Mouse (Mus musculus) heart, postnatal 36 days (tissue): ENCODE measurements around the gene Narf. TPM values are rescaled to one million over a fixed set of nuclear protein-coding genes. Genes with fewer than 3 reads are reported as not detected.
A peak's percentile ranks its signal among the peaks of the same experiment; 100 is the strongest.

Experiments
- DNase-seq, 2 experiments: peaks; one replicate each; pipeline ENCODE4 v3.0.0; 2021 to 2022
- intact Hi-C: fragments of 180-260 bp; cut with DNase I; formaldehyde crosslinking; loops from one replicate; pipeline ENCODE4 v1.15.1; 2025
- total RNA-seq, 2 experiments: library from RNA; stranded (reverse); gene quantifications; 2 replicates each; pipeline ENCODE4 v1.2.3; 2021

The Narf gene
- 100 to 1,000 TPM in 1 of 2 experiments, 10 to 100 TPM in 1; 97.1 to 105 TPM for total RNA-seq

DNA sequence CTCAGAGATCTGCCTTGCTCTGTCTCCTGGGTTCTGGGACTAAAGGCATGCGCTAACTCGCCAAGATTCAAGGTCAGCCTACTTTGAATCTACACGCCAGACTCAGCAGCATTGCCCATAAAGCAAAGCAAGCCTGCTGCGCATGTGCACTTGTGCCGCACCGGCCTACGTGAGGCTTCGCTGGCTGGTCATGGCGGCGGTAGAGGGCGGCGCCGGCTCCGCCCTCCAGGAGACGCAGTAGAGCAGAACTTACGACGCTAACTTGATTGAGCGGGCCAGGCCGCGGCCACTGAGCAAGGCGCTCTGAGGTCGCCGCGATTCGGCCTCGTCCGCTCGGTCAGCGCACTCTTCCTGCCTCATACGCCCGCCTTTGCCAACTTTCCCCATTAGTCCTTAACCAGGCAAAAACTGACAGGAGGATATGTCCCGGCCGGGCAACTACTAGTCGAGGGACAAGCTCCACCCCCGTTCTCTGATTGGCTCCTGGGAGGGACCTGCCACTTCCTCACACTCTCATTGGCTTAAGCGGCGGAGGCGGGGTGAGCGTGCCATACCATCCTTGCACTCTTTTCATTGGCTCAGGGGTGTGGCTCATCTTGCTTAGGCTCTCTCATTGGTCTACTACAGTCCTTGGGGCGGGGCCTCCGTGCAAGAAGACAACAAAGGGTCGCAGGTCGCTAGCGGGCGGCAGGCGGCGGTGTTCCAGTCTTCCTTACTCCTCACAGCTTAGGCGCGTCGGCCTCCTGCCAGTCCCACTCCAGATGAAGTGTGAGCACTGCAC, at the start of gene Narf:
Narf (plus strand) TSS at position 690 of the 781 bp plus-strand sequence.
- intact Hi-C loops = loop anchor here (2.0 to 10.0 kb wide), 3 partner anchors 22 to 468 kb away; partner anchors contain the start of genes Foxk2, Metrnl and Wdr45b
- peak; percentile 95 to 97 for DNase-seq

DNA sequence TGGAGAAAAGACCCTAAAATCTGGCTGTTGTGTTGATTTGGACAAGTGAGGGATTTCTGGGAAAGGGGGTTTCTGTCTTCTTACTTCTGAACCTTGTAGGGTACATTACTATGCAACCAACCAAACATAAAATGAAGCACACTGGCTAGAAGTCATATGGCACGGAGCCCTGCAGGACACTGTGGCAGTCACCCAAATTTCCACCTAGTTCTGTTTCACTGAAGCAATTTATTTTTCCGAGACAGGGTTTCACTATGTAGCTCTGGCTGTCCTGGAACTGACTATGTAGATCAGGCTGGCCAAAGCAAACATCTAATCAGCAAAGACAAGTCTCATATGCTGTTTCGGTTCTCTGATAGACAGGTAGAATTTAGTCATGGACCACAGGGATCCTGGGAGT, 47.4 kb upstream of the Narf start:
- intact Hi-C loops = no loop called here
- peak; percentile 53 to 57 for DNase-seq

DNA sequence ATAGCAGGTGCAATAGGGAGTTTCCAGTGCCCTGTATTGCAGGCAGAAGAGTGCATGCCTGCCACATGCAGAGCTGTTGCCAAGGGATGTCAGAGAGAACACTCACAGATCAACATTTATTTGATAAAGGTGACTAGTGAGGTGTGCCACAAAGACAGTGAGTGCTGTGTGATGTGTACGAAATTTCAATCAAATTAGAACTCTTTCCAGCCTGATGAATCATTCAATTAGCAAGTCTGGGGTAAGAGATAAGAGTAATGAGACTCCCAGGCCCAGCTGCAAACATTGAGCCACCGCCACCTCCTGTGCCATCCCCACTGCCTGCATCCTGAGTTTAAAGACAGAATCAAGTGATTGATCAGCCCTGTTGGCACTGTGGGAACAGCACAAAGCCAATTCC, 44.3 kb upstream of the Narf start:
- intact Hi-C loops = no loop called here
- DNase-seq = no peak

DNA sequence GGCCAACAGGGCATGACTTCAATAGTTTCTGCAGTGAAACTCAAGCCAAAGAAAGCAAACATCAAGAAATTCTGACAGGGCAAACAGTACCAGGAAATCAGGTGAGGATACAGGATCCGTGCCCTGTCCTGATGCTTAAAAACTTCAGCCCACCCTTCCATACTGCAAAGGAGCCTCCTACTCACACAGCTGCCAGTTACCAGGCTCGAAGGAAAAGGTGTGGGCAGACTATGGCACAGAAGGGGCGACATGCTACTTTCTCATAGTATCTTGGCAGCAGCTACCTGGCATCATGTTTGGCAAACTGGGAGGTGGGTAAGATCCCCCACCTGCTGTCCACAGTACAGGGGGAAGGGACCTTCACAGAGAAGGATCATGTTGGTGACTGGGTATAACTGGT, 43.6 kb upstream of the Narf start:
- intact Hi-C loops = no loop called here
- DNase-seq = no peak

DNA sequence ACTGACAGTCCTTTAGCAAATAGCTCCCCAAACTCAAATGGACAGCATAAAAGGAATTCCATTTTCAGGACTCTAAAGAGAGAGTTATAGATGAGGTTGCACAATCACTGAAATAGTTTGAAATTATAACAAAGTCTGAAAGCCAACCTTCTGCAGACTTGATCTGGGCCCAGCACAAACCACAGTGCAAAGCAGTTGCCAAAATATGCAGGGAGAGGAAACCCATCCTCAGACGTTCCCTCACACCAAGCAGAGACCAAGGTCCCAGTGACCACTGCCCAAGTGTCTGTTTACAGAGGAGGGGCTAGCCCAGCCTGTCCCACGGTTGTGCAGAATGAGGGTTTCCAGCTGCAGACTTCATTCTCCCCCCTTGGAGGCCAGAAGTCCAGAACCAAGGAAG, 38.4 kb upstream of the Narf start:
- intact Hi-C loops = no loop called here
- no peak for DNase-seq

DNA sequence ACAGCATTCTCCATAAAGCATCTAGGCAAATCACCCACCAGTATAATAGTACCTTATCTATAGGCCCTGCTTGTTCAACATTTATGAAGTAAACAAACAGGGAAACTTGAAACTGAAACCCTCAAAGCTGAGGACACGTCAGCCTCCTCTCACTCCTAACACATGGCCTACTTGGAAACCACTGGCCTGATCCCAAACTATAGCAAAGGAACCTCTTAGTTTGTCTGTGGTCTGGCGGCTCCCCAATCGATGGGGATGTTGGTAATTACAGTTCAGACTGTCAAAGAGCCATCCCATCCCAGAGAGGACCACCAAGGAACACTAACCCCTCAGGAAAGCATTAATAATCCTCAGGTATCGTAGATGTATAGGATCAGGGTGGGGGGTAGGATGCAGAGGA, 37.2 kb upstream of the Narf start:
- intact Hi-C loops = no loop called here
- DNase-seq = no peak

DNA sequence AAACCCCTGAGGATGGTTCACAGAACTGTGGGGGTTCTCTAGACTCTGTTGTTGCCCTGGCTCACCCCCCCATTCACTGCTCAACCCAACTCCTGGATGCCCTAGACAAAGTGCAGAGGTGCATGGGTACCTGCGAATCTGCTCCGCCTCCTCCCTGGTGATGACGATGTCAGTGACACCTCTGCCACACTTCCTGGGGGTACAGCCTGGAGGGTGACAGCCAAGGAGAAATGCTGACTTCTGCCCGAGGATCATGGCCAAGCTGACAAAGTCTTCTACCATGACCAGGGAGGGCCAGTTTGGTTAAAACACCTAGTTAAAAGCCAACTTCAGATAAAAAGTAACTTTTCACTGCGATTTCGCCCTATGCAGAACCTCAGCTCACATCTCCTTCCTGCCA, 36.3 kb upstream of the Narf start:
- no peak for DNase-seq
- intact Hi-C loops = no loop called here

DNA sequence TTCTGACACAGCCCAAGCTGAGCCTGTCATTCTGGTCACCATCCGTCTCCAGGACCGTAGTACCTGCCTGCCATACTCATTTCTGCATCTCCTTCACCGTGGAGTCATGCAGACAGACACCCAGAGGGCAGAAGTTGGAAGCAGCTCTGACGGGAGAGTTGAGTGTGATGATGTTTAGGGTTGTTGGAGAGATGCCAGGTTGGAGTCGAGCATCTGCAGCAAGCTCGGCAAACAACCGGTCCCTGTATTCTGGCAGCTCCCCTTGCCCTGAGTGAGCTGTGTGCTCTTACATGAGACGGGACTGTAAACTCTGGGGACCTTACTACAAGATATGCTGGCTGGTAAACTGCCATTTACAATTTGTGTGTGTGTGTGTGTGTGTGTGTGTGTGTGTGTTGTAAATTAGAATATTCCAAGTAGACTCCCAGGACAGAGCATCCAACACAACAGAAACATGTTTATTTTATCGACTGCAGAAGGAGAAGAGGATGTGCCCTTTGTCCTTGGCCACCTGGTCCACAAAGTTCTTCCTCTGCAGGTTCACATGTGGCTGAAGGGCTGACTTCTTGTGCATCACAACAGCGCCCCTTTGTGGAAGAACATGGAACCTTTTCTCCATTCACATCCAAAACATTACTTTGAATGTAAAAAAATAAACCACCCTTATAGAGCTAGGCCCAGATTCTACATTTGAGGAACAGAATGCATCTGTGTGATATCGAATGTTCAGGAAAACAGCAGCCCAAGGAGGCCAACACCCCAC, 35.4 kb upstream of the Narf start:
- intact Hi-C loops = loop anchor here (2.0 kb wide), 1 partner anchor 185 kb away; no protein-coding TSS in a partner anchor
- DNase-seq = peak in 1 of 2 experiments; percentile 17

DNA sequence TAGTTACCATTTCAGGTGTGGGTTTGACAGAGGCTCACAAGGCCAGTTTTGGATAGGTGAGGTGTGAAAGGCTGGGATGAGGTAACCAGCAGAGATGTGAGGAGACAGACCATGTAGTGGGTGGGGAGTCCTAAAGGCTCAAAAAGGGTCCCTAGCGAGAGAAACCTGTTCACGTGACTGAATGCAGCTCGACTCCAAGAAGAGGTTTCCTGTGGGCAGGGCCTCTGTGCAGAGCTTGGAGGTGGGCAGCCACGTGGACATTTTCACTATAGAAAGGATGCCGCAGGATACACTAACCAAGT, 33.2 kb upstream of the Narf start:
- DNase-seq = no peak
- intact Hi-C loops = loop anchor here (2.0 kb wide), 1 partner anchor 187 kb away; no protein-coding TSS in a partner anchor

DNA sequence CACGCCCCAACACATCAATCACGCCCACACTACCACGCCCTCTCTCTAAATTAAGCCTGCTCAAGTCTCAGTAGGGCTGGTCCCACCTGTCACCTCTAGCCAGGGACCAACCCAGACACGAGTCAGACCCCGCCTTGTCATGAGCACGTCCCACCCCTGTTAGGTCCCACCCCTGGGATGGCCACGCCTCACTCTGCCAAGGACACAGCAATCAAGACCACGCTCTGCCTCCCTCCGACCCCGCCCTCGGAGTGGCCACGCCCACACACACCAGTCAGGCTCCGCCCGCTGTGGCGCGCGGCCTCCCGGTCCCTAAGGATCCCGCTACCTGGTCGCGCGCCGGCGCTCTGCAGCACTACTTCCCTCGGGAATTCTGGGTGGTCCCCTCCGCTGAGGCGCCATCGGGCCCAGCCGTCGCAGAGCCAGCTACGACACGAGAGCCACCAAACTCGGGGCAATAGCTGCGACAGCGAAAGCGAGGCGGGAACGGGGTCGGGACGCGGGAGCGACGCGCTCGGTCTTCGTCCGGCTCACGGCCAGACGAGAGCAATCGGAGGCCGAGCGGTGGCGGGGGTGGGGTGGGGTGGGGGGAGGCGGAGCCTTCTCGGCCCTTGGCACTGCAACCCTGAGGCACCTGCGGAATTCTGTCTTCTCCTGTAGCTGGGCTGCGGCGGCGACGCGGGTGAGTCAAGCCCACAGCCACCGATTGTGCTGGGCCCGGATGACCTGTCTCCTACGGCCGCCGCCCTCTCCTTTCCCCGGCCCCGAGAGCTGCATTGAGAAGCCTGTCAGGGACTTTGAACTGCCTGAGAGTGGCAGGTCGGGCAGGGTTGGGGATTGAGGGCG, 32.7 kb upstream of the Narf start, which contains the start of the genes Hexdc and Ogfod3:
Hexdc (plus strand) TSS at position 273 of the 846 bp plus-strand sequence.
Ogfod3 (minus strand) TSS at position 551 of the 846 bp plus-strand sequence.
- DNase-seq = peak; percentile 92 to 93
- intact Hi-C loops = no loop called here

DNA sequence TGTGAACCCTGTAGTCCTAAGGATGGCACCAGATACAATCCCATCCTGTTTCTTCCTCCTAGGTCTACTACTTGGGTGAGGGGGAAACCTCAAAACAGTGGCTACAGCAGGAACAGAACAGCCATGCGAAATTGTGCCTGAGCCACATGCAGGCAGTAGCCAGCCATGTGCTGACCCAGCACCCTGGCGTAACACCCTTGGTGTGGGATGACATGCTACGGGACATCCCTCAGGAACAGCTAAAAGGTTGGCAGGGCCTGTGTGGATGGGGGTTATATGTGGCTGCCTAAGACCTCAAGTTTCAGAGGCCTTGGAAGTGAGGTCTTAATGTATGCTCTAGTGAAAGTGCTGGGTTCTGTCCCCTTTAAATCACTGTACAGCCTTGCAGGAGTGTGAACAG, 20.2 kb upstream of the Narf start:
- no peak for DNase-seq

DNA sequence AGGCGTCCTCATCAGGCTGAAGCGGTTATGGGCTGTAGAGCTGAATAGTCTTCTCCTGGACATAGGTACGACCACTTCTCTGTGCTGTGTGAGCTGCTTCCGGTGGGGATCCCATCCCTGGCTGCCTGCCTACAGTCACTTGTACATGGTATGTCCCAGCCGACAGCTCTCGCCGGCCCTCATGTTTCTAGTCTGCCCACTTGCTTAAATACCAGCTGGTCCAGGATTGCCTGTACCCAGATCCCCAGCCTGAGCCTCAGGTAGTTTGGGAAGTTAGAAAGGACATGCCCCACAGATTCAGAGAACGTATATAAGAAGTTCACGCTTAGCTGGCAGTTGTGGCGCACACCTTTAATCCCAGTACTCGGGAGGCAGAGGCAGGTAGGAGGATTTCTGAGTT, 17.3 kb upstream of the Narf start:
- DNase-seq = no peak
- intact Hi-C loops = no loop called here

More for the DNA sequence above, 20.2 kb upstream of the Narf start:
- intact Hi-C loops = no loop called here

DNA sequence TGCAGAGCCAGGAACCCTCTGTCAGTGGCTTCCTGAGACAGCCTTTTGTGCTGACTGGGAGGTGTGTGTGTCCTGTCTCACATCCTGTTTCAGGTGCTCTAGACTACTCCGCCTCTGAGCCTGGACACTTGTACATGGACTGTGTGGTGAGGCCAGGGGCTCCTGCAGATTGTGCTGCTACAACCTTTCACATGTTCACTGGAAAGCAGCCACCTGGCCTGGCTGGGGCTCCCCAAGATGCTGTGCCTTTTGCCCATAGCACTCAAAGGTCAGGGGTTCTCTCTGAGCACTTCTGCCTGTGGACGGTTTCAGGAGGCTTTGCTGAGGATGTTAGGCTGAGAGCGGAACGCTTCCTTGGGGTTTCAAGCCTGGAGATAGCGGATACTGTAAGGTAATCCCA, 16.3 kb upstream of the Narf start:
- DNase-seq = no peak
- intact Hi-C loops = no loop called here

DNA sequence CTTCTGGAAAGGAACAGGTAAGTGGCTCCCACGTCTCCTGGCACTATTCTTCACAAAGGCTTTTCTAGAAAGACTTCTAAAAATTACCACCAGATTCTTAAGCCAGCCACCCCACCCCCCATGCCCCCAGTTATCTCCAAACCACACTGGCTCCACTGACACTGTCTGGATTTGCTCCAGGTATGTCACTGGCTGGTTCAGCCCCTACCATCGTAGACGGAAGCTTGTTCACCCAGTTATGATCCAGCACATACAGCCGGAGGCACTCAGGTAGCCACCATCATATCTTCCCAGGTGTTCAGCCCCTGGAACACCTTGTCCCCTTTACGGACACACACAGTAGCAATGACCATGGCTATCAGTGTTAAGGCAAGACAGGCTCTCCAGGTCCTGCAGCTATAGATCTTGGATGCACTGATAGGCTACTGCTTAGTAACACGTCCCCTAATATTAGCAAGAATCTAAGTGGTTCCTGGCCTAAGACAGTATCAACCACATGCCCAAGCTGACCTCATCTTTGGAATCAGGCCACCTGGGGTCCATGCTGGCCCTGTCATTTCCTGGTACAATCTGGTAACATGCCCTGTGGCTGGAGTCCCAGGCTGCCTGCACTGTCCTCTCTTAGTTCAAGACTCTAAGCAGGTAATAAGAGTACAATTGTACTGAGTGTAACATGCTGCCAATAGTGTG, 15.6 kb upstream of the Narf start:
- intact Hi-C loops = no loop called here
- no peak for DNase-seq

DNA sequence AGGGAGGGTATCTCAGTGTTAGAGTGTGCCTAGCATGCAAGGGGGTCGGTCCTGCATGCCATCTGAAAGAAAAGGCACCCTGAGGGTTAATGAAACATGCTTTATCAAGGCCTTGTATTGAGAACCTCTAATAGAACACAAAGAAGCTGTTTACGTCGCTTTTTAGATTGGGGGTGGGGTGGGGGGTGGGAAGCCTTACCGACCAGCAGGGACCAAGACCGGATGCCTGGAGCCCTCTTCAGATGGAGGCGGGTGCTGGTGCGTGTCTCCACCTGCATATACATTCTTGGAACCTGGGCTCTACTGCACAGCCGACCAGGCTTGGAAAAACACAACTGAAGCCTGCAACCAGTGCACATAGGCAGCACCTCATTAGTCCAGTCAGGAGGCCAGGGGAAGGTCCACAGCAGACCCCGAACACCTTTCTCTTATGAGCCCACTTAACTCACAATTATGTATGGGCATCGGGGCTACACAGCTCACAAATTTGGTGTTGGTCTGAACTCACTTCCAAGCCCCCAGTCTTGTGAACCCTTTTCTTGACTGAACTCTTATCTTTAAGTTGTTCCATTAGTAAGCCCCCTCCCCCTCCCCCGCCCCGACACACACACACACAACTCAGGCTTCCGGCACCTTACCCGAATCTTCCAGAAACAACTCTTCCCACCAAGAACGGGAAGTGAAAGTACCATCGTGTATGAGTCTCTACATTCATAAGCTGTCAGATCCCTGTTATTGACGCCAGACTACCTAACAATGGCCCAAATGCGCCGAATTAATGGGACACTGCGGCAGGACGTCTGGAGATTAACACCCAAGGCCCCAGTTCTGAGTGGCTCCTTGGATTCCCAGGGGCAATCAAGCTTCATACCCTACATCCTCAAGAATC, 8.7 kb upstream of the Narf start:
- no peak for DNase-seq
- intact Hi-C loops = loop anchor here (2.0 kb wide), 1 partner anchor 20 kb away; no protein-coding TSS in a partner anchor

DNA sequence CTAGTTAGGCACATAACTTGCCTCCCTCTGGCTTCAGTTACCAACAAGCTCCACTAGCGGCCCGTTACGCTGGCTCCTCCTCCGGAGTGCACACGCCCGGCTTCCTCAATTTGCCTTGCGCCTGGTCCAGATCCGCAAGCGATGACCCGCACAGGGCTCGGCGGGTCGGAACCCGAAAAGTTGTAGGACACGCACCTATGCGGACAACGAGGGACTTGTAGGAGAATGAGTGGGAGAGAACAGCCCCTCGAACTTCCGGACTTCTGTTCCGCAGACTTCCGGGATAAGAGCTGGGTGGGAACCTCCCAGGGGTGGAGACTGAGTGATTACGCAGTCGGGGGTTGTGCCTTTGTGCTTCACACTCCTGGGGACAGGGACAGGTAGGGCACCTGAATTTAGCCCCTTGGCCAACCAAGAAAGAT, 8.0 kb upstream of the Narf start, which contains the start of gene Cybc1:
Cybc1 (minus strand) TSS at position 305 of the 422 bp plus-strand sequence.
- peak; percentile 76 to 83 for DNase-seq
- intact Hi-C loops = loop anchor here (2.0 kb wide), 1 partner anchor 20 kb away; no protein-coding TSS in a partner anchor

DNA sequence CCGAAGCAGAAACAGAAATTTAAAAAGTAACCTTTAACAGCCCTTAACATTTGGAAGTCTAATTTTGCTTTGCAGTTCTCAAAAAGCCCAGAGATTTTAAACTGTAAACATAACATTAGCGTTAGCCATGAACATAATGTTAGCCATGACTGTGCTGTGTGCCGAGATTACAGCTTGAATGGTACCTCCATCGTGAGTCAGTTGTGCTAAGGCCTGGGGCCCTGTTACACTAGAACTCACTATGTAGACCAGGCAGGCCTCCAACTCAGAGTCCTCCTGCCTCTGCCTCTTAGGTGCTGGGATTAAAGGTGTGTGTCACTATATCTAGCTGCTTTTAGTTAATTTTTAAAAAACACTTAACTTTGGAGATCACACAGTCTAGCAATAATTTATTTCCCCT, 5.9 kb upstream of the Narf start:
- intact Hi-C loops = loop anchor here (10.0 kb wide), 1 partner anchor 474 kb away; the partner anchor contains the start of gene Metrnl

DNA sequence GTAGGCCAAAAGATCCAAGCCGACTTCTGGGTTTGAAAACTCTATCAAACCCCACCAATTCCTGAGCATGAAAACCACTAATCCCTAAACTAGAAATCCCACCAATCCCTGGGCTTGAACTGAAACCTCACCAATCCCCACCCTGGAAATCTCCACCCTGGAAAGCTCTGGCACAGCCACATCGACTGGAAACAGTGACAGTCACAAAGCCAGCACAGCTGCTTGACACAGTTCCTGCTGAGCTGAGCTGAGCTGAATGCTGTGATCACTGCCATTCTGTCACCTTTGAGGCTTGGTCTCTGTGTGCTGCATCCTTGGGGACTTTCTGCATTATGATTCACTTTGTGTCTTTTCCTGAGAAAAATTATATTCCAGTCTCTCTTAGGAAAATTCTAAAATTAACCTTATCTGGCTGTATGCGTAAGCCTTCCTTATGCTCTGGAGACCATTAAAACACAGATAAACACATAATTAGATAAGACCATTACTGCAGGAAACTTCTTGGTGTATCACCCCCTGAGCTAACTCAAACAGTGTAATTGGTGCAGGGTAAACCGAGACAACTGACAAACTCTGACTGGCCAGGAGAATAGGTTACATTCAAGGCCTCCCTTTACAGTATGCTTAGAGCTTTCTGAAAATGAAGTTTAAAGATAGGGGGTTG, 5.3 kb upstream of the Narf start:
- intact Hi-C loops = loop anchor here (10.0 kb wide), 1 partner anchor 473 kb away; the partner anchor contains the start of gene Metrnl
- DNase-seq = peak; percentile 25 to 35

More for the DNA sequence above, 5.9 kb upstream of the Narf start:
- no peak for DNase-seq
